Mouse (Mus musculus) thymus, adult 2 months (tissue): ENCODE measurements around the gene Wdr62. TPM values are rescaled to one million over a fixed set of nuclear protein-coding genes. Genes with fewer than 3 reads are reported as not detected.
A peak's percentile ranks its signal among the peaks of the same experiment; 100 is the strongest.

Source experiments
- DNase-seq: peaks from one replicate; pipeline ENCODE4 v3.0.0; 2021
- H3K27ac ChIP-seq: fragments of 200-500 bp; 2 replicates; pipeline ENCODE4 v1.5.1; 2012; ENCODE audit warnings: low read length, control low read depth; ENCODE audit not compliant: control insufficient read depth, insufficient read depth
- H3K27me3 ChIP-seq: fragments of 200-500 bp; 2 replicates; pipeline ENCODE4 v1.6.1; 2012; ENCODE audit warnings: mild to moderate bottlenecking, low read length, moderate library complexity, mixed read lengths; ENCODE audit not compliant: control insufficient read depth, insufficient read depth
- H3K36me3 ChIP-seq: fragments of 200-500 bp; 2 replicates; pipeline ENCODE4 v1.6.1; 2012; ENCODE audit warnings: mild to moderate bottlenecking, low read length, moderate library complexity; ENCODE audit not compliant: control insufficient read depth, insufficient read depth
- H3K4me1 ChIP-seq: fragments of 200-500 bp; replicated peaks from 2 replicates; pipeline ENCODE4 v1.6.1; 2012; ENCODE audit warnings: low read length; ENCODE audit not compliant: control insufficient read depth, insufficient read depth
- H3K4me3 ChIP-seq: fragments of 200-500 bp; 2 replicates; pipeline ENCODE4 v1.5.1; 2012; ENCODE audit warnings: mild to moderate bottlenecking, low read length, control low read depth, moderate library complexity; ENCODE audit not compliant: control insufficient read depth, insufficient read depth
- CTCF ChIP-seq: fragments of 200-500 bp; IDR thresholded peaks from 2 replicates; pipeline ENCODE4 v1.5.1; 2012; ENCODE audit warnings: mild to moderate bottlenecking, control low read depth, low read length, moderate library complexity, borderline replicate concordance; ENCODE audit not compliant: control insufficient read depth, poor library complexity, insufficient read depth; ENCODE audit errors: extremely low read depth
- POLR2A ChIP-seq: fragments of 200-500 bp; IDR thresholded peaks from 2 replicates; pipeline ENCODE4 v1.6.1; 2012; ENCODE audit warnings: mild to moderate bottlenecking, low read length, control low read depth, moderate library complexity; ENCODE audit not compliant: control insufficient read depth, poor library complexity, insufficient read depth; ENCODE audit errors: extremely low read depth
- WGBS: fragments of 180-500 bp; shearing (Covaris S2); methylation state at CpG from one replicate; pipeline ENCODE4 v1.1.7; 2018; 5-methylcytosine and 5-hydroxymethylcytosine counted together
- polyA plus RNA-seq: library from polyadenylated mRNA; depleted of rRNA; stranded (reverse); fragments of >200 nt; gene quantifications from 2 replicates; pipeline ENCODE4 v1.2.3, GENCODE M21; 2012

Wdr62 gene
- polyA plus RNA-seq, 1 experiment: 54.1 TPM

DNA sequence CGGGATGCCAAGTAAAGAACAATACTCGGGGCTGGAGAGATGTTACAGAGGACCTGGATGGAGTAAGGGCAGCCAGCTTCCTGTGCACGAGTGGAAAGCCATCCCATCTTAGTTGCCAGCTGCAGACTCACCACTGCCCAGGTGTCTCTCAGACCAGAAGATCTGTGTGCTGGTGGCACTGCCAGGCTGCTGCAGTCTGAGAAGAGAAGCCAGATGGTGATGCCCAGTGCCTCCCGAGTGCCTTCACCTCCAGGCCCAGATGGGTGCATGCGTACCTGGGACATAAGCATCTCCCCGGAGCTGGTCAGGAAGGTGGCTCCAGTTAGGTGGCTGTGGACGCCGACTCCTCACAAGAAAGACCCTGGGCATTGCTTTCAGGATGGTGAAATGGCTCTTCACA, 45.1 kb downstream of the Wdr62 start:
- no peak overlapping the region for H3K27ac ChIP-seq
- H3K4me3 ChIP-seq: no peak overlapping the region
- no peak for DNase-seq
- peaks cover 11% of the 10 kb centered on the region for H3K4me1 ChIP-seq
- H3K36me3 ChIP-seq: no peaks in the 10 kb centered on the region
- 93% methylated on average over 8 of the region's 8 CpGs for WGBS
- H3K27me3 ChIP-seq: no peaks in the 10 kb centered on the region
- TF ChIP-seq POLR2A: no peak

GRCm38 (mm10) chr7:30234276-30234858, 45.9 kb downstream of the Wdr62 start:
- no peak for TF ChIP-seq POLR2A
- TF ChIP-seq CTCF: no peak
- DNase-seq: no peak
- H3K27me3 ChIP-seq: no peaks in the 10 kb centered on the region
- WGBS: 95% methylated on average over 15 of the region's 15 CpGs
- no peak overlapping the region for H3K4me3 ChIP-seq
- H3K4me1 ChIP-seq: peaks cover 11% of the 10 kb centered on the region
- no peaks in the 10 kb centered on the region for H3K36me3 ChIP-seq
- H3K27ac ChIP-seq: no peak overlapping the region

- H3K4me3 ChIP-seq: no peak overlapping the region
Measured at GRCm38 (mm10) chr7:30233387-30233786, 46.8 kb downstream of the Wdr62 start.

GRCm38 (mm10) chr7:30232631-30233148, 47.5 kb downstream of the Wdr62 start:
- DNase-seq: peak; percentile 55
- 11% methylated on average over 24 of the region's 24 CpGs for WGBS
- 0 out of 2 replicates have a peak overlapping the region, but pooled peaks have one; percentile 2 for H3K27ac ChIP-seq
- TF ChIP-seq CTCF: no peak
- TF ChIP-seq POLR2A: no peak
- H3K4me3 ChIP-seq: peak overlapping the region; percentile 64
- H3K4me1 ChIP-seq: peaks cover 11% of the 10 kb centered on the region
- no peaks in the 10 kb centered on the region for H3K36me3 ChIP-seq
- no peaks in the 10 kb centered on the region for H3K27me3 ChIP-seq

More at GRCm38 (mm10) chr7:30233387-30233786, 46.8 kb downstream of the Wdr62 start:
- 92% methylated on average over 20 of the region's 20 CpGs for WGBS
- H3K27me3 ChIP-seq: no peaks in the 10 kb centered on the region
- peaks cover 11% of the 10 kb centered on the region for H3K4me1 ChIP-seq
- H3K27ac ChIP-seq: no peak overlapping the region
- no peaks in the 10 kb centered on the region for H3K36me3 ChIP-seq
- DNase-seq: no peak
- TF ChIP-seq CTCF (no peak), POLR2A (no peak)

DNA sequence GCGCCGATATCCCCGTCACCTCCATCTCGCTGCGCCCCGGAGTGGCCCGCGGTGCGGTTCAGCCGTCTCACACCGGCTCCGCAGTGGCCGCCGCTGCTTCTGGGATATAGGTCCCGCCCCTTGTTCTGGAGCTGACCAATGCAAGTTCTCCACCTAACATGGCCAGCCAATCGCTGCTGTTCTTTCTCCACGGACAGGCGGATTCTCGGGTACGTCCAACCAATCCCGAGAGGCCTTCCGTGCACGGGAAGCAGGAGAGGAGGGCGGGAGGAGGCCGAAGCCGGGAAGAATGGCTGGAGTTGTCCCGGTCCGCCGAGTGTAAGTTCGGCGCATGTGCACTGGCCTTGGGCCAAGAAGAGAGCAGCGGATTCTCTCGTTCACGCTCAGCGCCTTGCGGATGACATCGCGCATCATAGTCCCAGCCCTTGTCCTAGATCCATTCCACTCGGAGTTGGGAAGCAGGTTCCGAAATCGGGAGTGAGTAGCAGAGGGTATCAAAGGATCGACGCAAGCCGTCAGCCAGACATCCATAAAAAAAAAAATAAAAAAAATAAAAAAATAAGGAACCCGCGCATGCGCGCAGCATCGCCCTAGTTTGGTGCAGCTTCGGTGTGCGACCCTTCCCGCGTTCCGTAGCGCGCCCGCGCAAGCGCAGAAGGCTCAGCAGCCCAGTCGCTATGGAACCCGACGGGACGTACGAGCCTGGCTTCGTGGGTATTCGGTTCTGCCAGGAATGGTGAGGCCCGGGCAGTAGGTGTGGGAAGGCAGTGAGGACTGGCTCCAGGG, 48.4 kb downstream of the Wdr62 start, which contains the start of the genes Polr2i and Tbcb:
Gene Polr2i, plus strand, starts transcription at position 280 of the 786 bp plus-strand sequence.
Gene Tbcb, minus strand, starts transcription at position 604 of the 786 bp plus-strand sequence.
- Histone ChIP-seq H3K36me3 (no peaks in the 10 kb centered on the region), H3K4me3 (peak within 1 kb of the TSS; percentile 66), H3K27me3 (no peaks in the 10 kb centered on the region), H3K4me1 (peaks cover 11% of the 10 kb centered on the region), H3K27ac (peak within 1 kb of the TSS; percentile 70)
- TF ChIP-seq CTCF: peak; percentile 67; the same call in 1 of the 2 replicates
- peak; percentile 45 for TF ChIP-seq POLR2A
- WGBS: under 1% methylated on average over 67 of the region's 67 CpGs
- peak; percentile 96 for DNase-seq

GRCm38 (mm10) chr7:30231328-30231668, 48.9 kb downstream of the Wdr62 start:
- TF ChIP-seq POLR2A: no peak
- TF ChIP-seq CTCF: no peak
- Histone ChIP-seq H3K27me3 (no peaks in the 10 kb centered on the region), H3K36me3 (0 out of 2 replicates have a peak, but pooled peaks cover 1% of the 10 kb centered on the region), H3K4me3 (peak overlapping the region; percentile 66), H3K27ac (no peak overlapping the region), H3K4me1 (peaks cover 11% of the 10 kb centered on the region)
- under 1% methylated on average over 16 of the region's 16 CpGs for WGBS
- DNase-seq: no peak

DNA sequence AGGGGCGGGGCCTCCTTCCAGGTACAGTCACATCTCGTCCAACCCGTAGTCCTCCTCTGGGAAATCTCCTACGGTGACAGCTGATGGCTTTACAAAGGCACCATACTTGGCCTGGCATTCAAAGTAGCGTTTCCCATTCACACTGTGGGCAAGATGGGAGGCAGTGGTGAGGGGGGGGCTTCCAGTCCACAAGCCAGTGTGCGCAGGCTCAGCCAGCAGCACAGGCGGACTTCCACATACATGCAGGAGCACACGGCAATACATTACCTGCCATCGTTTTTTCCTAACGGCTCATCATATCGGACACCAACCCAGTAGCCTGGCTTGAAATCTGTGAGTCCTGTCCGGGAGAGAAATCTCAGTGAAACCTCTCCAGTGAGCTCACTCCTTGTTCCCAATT, 56.0 kb downstream of the Wdr62 start:
- 96% methylated on average over 12 of the region's 12 CpGs for WGBS
- TF ChIP-seq POLR2A (no peak), CTCF (no peak)
- DNase-seq: no peak
- Histone ChIP-seq H3K27me3 (no peaks in the 10 kb centered on the region), H3K4me1 (peaks cover 11% of the 10 kb centered on the region), H3K36me3 (0 out of 2 replicates have a peak, but pooled peaks cover 9% of the 10 kb centered on the region), H3K4me3 (no peak overlapping the region), H3K27ac (no peak overlapping the region)
